Mouse (Mus musculus): ENCODE data around the gene Fam198b. TPM values are rescaled to one million over a fixed set of nuclear protein-coding genes. Genes with fewer than 3 reads are reported as not detected.
A peak's percentile ranks its signal among the peaks of the same experiment; 100 is the strongest.

Gene Fam198b
- total and polyA plus RNA-seq, 2 experiments from 2014 or later: 1.8 to 3.1 TPM

GRCm38 (mm10) chr3:79864824-79865223, 19.5 kb upstream of the Fam198b start:
- DNase-seq (ENCODE audit: low spot score) (no peak), ATAC-seq (no peak)
- no peak overlapping the region for H3K9ac ChIP-seq (replicated peaks; ENCODE audit: low read length)
- H3K36me3 ChIP-seq (ENCODE audit: insufficient read depth, low read length): no peaks in the 10 kb centered on the region
- H3K4me2 ChIP-seq (ENCODE audit: low read depth, low read length): no peak overlapping the region
- H3K27ac ChIP-seq: no peak overlapping the region
- H3K4me3 ChIP-seq (ENCODE audit: low read length): no peak overlapping the region
- WGBS: 50% methylated on average over 7 of the region's 7 CpGs
- no peaks in the 10 kb centered on the region for H3K9me3 ChIP-seq (ENCODE audit: low read length)
- H3K4me1 ChIP-seq (ENCODE audit: insufficient read depth, low read length): peaks cover 5% of the 10 kb centered on the region; the same call in 1 of the 2 replicates
- no peak for TF ChIP-seq CTCF (IDR thresholded peaks at IDR 0.05; ENCODE audit: low read depth)
- no peaks in the 10 kb centered on the region for H3K27me3 ChIP-seq (ENCODE audit: insufficient read depth, low read length)

DNA sequence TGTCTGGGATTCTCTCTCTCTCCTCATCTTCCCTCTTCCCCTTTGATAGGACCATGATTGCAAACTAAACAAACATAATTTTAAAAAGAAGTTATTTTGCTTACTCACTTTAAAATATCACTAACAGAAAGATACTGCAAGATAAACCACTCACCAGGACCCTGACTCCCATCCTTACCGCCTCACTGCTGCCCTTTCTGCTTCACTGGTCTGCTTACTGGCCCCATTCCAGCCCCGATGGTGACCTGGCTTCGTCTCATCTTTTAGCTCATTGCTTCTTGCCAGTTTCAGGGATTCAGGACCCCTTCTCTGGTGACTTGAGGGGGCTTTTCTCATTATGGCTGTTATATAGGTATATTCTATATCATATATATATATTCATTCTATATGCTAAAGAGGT, 18.2 kb upstream of the Fam198b start:
- no peak for DNase-seq (ENCODE audit: low spot score)
- H3K4me3 ChIP-seq (ENCODE audit: low read length): no peak overlapping the region
- peaks cover 5% of the 10 kb centered on the region; the same call in 1 of the 2 replicates for H3K4me1 ChIP-seq (ENCODE audit: insufficient read depth, low read length)
- no peak overlapping the region for H3K4me2 ChIP-seq (ENCODE audit: low read depth, low read length)
- no peaks in the 10 kb centered on the region for H3K9me3 ChIP-seq (ENCODE audit: low read length)
- ATAC-seq: no peak
- H3K36me3 ChIP-seq (ENCODE audit: insufficient read depth, low read length): no peaks in the 10 kb centered on the region
- no peak overlapping the region for H3K9ac ChIP-seq (replicated peaks; ENCODE audit: low read length)
- H3K27ac ChIP-seq: peak overlapping the region; percentile 65; the same call in 1 of the 2 replicates
- 47% methylated on average over 3 of the region's 3 CpGs for WGBS
- no peaks in the 10 kb centered on the region for H3K27me3 ChIP-seq (ENCODE audit: insufficient read depth, low read length)
- TF ChIP-seq CTCF (IDR thresholded peaks at IDR 0.05; ENCODE audit: low read depth): no peak

DNA sequence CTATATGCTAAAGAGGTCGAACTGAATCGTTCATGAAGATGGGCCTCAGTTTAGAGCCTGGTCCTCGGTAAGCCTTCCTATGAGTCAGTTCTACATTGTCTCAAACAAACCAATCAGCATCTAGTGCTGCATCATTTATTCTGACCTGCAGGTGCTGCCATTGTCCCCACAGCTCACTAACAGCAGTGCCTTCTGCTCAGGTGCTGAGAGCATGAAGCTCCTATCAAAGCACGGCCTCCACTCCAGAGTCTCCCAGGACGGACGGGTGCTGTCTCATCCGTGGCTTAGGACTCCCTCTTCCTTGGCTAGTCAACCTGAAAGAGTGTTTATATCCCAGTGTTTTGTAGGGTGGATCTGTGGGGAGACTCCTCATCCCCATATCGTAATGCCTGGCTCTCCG, 17.8 kb upstream of the Fam198b start:
- no peak overlapping the region for H3K4me2 ChIP-seq (ENCODE audit: low read depth, low read length)
- no peak overlapping the region for H3K4me3 ChIP-seq (ENCODE audit: low read length)
- H3K27ac ChIP-seq: peak overlapping the region; percentile 65
- ATAC-seq: peak; percentile 67
- 65% methylated on average over 9 of the region's 9 CpGs for WGBS
- H3K27me3 ChIP-seq (ENCODE audit: insufficient read depth, low read length): no peaks in the 10 kb centered on the region
- H3K9me3 ChIP-seq (ENCODE audit: low read length): no peaks in the 10 kb centered on the region
- H3K36me3 ChIP-seq (ENCODE audit: insufficient read depth, low read length): no peaks in the 10 kb centered on the region
- peak; percentile 35 for TF ChIP-seq CTCF (IDR thresholded peaks at IDR 0.05; ENCODE audit: low read depth)
- H3K4me1 ChIP-seq (ENCODE audit: insufficient read depth, low read length): peaks cover 5% of the 10 kb centered on the region; the same call in 1 of the 2 replicates
- H3K9ac ChIP-seq (replicated peaks; ENCODE audit: low read length): no peak overlapping the region
- peak; percentile 49 for DNase-seq (ENCODE audit: low spot score)

DNA sequence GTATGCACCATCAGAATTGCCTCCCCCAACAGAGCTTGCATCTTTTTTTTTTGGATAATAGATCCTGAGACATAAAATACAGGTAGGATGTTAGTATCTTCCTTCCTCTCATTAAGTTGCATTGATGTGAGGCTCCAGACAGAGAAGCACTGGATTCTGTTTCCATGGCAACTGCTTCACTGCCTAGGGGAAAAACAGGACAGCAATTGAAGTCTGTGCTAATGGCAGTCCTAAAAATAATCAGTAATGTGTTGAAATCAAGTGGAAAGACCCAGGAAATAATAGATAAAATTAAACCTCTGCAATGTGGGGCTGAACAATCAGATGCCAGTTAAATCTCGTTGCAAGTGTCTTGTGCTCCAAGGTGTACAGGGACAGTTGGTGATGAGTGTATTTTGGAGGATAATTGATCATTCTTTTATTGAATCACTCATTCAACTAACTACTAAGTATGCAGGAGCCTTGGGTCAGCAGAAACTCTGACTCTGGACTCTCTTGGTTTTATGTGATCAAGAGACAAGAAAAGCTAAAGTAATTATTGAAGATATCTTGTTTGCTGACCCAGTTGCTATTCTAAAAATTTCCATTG, 17.1 kb upstream of the Fam198b start:
- WGBS: 20% methylated on average over 1 of the region's 1 CpGs
- Histone ChIP-seq H3K27ac (peak overlapping the region; percentile 65), H3K9ac (replicated peaks; ENCODE audit: low read length) (no peak overlapping the region), H3K4me1 (ENCODE audit: insufficient read depth, low read length) (peaks cover 5% of the 10 kb centered on the region; the same call in 1 of the 2 replicates), H3K4me2 (ENCODE audit: low read depth, low read length) (no peak overlapping the region), H3K9me3 (ENCODE audit: low read length) (no peaks in the 10 kb centered on the region), H3K4me3 (ENCODE audit: low read length) (no peak overlapping the region), H3K27me3 (ENCODE audit: insufficient read depth, low read length) (no peaks in the 10 kb centered on the region), H3K36me3 (ENCODE audit: insufficient read depth, low read length) (no peaks in the 10 kb centered on the region)
- ATAC-seq (peak; percentile 83), DNase-seq (ENCODE audit: low spot score) (peak; percentile 85)
- TF ChIP-seq CTCF (IDR thresholded peaks at IDR 0.05; ENCODE audit: low read depth): no peak

DNA sequence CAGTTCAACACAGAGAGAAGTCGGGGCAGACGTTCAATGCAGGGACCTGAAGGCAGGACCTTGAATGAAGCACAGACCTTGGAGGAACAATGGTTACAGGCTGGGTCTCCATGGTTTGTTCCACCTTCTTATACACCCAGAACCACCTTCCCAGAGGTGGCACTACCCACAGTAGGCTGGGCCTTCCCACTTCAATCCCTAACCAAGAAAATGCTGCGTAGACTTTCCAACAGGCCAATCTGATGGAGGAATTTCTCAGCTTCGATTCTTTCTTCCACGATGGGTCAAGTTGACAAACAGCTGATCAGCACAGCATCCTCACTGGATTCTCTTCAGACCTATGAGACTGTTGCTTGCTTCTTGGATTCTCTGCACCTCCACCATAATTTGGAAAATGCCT, 8.9 kb upstream of the Fam198b start:
- TF ChIP-seq CTCF (IDR thresholded peaks at IDR 0.05; ENCODE audit: low read depth): no peak
- DNase-seq (ENCODE audit: low spot score) (no peak), ATAC-seq (no peak)
- Histone ChIP-seq H3K9me3 (ENCODE audit: low read length) (no peaks in the 10 kb centered on the region), H3K36me3 (ENCODE audit: insufficient read depth, low read length) (no peaks in the 10 kb centered on the region), H3K4me3 (ENCODE audit: low read length) (no peak overlapping the region), H3K27me3 (ENCODE audit: insufficient read depth, low read length) (no peaks in the 10 kb centered on the region), H3K4me2 (ENCODE audit: low read depth, low read length) (no peak overlapping the region), H3K27ac (no peak overlapping the region), H3K9ac (replicated peaks; ENCODE audit: low read length) (no peak overlapping the region), H3K4me1 (ENCODE audit: insufficient read depth, low read length) (no peaks in the 10 kb centered on the region)
- WGBS: 96% methylated on average over 5 of the region's 5 CpGs

DNA sequence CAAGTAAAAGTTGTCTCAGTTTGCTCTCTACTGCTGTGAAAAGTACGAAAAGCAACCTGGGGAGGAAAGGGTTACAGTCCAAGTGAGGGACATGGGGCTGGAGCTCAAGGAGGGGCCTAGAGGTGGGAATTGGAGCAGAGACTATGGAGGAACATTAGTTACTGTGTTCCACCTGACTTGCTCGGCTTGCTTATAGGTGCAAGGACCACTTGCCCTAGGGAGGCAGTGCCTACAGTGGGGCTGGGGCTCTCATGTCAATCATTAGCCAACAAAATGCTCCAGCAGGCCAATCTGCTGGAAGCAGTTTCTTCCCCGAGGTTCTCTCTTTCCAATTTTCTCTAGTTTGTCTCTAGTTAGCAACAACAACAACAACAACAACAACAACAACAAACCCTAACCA, 6.0 kb upstream of the Fam198b start:
- H3K27ac ChIP-seq: no peak overlapping the region
- no peaks in the 10 kb centered on the region for H3K9me3 ChIP-seq (ENCODE audit: low read length)
- H3K36me3 ChIP-seq (ENCODE audit: insufficient read depth, low read length): no peaks in the 10 kb centered on the region
- no peaks in the 10 kb centered on the region for H3K27me3 ChIP-seq (ENCODE audit: insufficient read depth, low read length)
- WGBS: 73% methylated on average over 3 of the region's 3 CpGs
- TF ChIP-seq CTCF (IDR thresholded peaks at IDR 0.05; ENCODE audit: low read depth): no peak
- H3K4me3 ChIP-seq (ENCODE audit: low read length): no peak overlapping the region
- no peak overlapping the region for H3K4me2 ChIP-seq (ENCODE audit: low read depth, low read length)
- ATAC-seq (no peak), DNase-seq (ENCODE audit: low spot score) (no peak)
- H3K9ac ChIP-seq (replicated peaks; ENCODE audit: low read length): no peak overlapping the region
- H3K4me1 ChIP-seq (ENCODE audit: insufficient read depth, low read length): no peaks in the 10 kb centered on the region

DNA sequence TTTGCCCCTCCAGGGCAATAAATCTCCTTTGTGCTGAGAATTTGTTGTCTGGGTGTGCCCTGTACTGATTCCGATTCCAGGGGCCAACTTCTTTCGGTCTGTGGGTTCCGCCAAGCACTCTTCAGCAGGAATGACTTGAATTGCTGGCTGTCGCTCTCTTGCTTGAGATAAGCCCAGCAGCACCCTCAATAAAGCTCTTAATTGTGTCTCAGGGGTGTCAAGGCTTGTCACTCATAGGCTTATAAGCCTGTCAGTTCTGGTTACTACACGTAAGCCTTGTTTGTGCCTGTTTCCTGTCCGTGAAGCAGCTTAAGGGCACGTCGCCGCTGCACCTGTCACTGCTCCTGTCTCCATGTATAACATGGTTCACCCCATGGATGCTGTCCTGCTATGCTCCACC, 5.1 kb upstream of the Fam198b start:
- Histone ChIP-seq H3K36me3 (ENCODE audit: insufficient read depth, low read length) (no peaks in the 10 kb centered on the region), H3K4me3 (ENCODE audit: low read length) (no peak overlapping the region), H3K9me3 (ENCODE audit: low read length) (no peaks in the 10 kb centered on the region), H3K27ac (no peak overlapping the region), H3K4me1 (ENCODE audit: insufficient read depth, low read length) (no peaks in the 10 kb centered on the region), H3K9ac (replicated peaks; ENCODE audit: low read length) (no peak overlapping the region), H3K4me2 (ENCODE audit: low read depth, low read length) (no peak overlapping the region), H3K27me3 (ENCODE audit: insufficient read depth, low read length) (no peaks in the 10 kb centered on the region)
- WGBS: 59% methylated on average over 9 of the region's 9 CpGs
- DNase-seq (ENCODE audit: low spot score) (no peak), ATAC-seq (no peak)
- TF ChIP-seq CTCF (IDR thresholded peaks at IDR 0.05; ENCODE audit: low read depth): no peak

All from hindbrain, postnatal 0 days (tissue).